Mouse (Mus musculus) right cerebral cortex, postnatal 14 days (tissue): ENCODE results near the gene 4933415A04Rik.
A peak's percentile ranks its signal among the peaks of the same experiment; 100 is the strongest.

ENCODE experiments used
- DNase-seq: peaks from one replicate; pipeline ENCODE4 v3.0.0; 2022

The 4933415A04Rik gene

DNA sequence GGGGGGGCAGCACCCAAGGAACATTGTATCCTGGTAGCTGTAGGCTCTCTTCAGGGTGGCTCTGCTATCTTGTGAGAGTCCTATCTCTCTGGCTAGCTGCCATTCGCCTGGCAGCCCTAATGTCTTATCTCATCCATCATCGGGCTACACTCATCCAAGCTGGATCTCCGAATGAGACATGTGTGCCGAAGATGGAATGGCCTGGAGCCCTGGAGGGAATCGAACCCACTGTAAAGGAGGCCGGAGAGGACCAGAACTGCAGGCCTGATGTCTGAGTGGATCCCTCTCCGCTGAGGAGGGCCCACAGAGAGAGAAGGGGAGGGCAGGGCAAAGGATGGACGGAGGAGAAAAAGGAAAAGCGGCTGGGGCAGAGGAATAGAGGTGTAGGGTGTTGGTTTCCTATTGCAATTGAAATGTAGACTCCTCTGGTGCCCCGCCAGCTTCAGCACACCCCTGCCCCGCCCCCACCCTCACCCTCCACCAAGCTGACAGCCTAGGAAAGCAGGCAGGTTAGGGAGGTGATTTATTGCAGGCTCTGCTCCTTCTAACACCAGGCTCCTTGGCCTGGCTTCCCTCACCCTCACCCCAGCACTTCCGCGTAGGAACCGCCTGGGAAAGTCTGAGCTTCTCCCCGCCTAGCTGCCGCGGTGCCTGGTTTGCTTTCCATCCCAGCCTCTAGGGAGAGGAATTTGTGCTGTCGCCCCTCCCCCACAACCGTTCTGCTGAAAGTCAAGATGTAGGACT, 47.0 kb downstream of the 4933415A04Rik start:
- DNase-seq, result peak; percentile 82

DNA sequence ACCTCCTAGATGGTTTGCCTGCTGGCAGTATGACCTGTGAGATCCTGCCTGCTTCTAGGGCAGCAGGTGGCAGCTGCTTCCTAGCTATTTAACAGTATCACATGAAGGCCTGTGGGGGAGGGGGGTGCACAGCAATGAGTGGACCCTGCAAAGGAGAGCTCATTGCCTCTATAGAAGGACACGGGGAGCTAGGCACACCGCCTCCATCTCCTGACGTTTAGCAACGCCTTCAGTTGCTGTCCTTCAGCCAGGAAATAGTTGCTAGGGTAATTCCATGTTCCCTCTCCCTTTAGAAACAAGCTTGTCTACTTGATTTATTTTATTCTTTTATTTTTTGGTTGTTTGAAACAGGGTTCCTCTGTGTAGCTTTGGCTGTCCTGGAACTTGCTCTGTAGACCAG, 49.9 kb downstream of the 4933415A04Rik start:
- DNase-seq, result peak; percentile 28

DNA sequence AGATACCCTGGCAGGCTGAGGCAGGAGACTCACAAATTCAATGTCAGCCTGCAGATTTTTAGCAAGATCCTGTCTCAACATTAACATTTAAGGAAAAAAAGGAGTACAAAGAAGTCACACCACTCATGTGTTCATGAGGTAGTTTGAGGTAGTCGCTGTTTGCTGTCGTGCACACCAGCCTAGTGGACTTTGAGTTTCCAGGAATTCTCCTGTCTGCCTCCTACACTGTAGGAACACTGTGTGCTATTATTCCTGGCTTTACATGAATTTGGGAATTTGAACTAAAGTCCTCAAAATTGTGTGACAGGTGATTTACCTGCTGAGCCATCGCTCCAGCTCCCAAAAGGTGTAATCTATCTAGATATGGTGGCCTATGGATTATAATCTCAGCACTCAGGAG, 51.6 kb downstream of the 4933415A04Rik start:
- DNase-seq, result no peak
